Mouse (Mus musculus) heart, postnatal 4 days (tissue): Measurements from ENCODE around the gene Foxq1. TPM values are rescaled to one million over a fixed set of nuclear protein-coding genes. Genes with fewer than 3 reads are reported as not detected.

Source experiments
- DNase-seq: peaks from one replicate; pipeline ENCODE4 v3.0.0; 2021
- total RNA-seq, 2 experiments: library from RNA; stranded (reverse); gene quantifications; 2 replicates each; pipeline ENCODE4 v1.2.3; 2021

Foxq1 gene
- under 1 TPM in 1 of 2 experiments, not detected in 1; 0.07 TPM for total RNA-seq

DNA sequence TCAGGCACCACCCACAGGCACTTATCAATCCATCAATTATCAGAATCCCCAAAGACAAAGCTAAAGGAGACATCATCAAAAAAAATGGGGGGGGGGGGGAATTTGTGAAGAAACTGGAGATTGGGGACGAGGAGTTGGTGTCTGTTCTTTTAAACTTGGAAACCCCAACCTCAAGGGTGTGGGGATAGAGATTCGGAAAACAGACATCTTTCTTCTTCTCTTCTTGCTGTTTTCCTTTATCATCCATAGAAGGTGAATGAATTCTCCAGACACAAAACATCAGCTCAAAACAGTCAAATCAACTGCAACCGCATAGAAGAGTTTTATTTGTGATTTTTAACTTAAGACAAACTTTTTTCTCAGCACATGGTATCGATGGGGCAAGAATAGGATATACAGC is at the start of gene Foxq1:
Foxq1 (plus strand) TSS at position 301 of the 400 bp plus-strand sequence.
- DNase-seq, result no peak

DNA sequence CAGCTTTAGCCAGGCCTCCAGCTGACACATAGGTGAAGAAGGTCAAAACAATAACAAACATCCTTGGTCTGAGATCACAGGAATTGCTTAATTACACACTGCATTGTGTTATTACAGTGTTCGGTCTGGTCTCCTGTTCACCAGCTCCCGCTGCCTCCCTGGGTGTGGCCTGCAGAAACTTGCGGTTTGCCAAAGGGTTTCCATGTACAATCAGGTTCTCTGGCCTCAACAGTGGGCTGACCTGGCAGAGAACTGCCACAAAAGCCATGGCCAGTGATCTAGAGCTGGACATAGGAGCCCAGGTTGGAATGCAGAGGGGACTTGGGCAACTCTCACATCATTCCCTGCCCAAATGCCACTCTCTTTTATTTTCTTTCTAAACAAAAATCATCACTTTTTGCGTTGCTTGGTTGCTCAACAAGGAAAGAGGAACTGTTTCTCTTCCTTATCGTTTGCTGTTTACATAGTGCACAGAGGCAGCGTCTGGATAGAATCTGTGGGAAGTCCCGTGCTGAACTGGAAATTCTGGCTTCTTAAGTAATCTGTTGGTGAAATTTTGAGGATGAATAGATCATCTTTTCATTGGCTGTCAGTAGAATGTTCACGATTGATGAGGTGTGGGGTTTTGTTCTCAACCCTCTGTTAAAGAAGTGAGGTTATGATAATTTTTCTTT is 49.3 kb upstream of the Foxq1 start:
- DNase-seq, result peak; percentile 7

DNA sequence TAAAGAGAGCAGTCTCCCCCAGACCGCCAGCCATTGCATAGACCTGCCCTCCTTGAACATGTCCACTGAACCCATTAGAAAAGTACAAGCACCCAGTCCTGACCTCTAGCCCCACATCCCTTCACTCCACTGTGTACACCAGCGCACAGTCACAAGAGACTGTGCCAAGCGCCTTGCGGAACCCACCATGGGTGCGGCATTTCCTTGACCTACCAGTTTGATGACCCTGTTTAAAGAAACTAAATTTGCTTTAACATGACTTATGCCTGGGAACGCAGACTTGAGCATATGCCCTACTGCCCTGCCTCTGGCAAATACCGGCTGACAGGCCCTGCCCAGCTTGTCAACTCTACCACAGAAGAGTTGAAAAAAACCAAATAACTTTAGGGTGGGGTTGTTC is 40.7 kb upstream of the Foxq1 start:
- no peak for DNase-seq

DNA sequence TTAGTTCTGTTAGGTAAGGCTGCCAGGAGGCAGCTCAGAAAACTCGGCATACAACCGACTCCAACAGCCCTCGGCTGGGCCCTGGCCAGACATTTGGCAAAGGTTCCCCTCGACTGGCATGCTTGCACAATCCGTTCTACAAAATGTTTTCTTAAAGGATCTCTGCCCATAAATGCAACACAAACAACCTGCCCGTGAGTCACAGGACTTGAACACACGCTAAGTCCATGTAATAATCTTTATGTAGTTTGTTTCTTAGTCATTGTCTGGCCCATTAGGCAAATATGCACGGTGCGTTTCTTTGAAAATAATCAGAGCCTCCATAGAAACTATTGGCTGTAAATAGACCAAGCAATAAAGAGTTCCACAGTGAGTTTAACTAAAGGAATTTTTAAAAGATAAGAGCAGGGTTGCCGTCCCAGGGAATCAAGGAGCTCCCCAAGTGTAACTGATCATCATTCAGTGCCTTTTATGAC is 37.5 kb upstream of the Foxq1 start:
- DNase-seq, result peak; percentile 56

DNA sequence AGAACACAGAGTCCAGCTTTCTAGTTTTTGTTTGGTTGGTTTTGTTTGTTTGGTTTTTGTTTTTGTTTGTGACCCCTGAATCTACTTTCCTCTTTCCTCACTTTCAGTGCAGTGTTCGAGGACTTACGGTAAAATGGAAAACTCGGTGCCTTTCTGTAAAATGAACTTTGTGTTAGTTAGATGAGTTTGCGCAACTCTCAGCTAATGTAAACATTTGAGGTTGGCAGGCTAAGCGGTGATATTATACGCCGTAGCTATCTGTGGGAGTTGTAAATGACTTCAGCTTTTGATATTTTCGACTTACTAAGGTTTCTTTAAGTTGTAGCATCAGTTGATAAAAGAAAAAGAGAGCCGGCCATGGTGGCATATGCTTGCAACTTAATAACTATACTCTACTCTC is 37.0 kb upstream of the Foxq1 start:
- no peak for DNase-seq

DNA sequence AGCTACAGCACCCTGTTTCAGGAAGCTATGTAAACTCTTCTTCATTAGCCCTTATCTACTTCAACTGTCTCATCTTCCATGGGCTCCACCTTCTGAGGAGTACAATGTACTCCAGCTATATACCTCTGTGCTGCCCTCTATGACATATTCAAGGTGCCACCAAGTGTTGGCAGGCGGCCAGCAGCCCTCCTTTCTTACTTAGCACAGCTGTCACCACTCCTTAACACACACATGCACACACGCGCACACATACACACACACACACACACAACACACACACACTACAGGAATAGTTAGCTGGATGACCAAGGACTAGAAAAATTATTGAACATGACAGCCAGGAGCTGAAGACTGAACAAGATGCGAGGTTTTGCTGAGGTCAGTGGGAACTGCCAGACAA is 31.0 kb upstream of the Foxq1 start:
- peak; percentile 30 for DNase-seq

DNA sequence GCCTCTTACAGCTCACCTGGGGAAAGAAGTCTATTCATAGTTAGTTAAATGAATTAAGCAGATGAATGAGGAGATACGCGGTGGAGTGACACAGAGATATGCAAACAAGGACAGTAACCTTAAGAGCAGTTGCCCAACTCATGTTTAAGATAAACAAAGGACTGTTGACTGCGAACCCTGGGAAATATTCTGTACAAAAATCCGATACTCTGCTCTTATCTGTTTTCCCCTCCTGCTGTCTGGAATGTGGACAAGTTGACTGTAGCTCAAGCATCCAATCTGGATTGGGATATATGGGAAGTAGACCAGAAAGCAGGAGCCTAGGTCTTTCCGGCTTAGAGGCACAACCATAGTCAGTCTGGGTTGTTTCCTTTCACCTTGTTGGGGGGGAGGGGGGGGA is 24.7 kb upstream of the Foxq1 start:
- DNase-seq, result no peak

DNA sequence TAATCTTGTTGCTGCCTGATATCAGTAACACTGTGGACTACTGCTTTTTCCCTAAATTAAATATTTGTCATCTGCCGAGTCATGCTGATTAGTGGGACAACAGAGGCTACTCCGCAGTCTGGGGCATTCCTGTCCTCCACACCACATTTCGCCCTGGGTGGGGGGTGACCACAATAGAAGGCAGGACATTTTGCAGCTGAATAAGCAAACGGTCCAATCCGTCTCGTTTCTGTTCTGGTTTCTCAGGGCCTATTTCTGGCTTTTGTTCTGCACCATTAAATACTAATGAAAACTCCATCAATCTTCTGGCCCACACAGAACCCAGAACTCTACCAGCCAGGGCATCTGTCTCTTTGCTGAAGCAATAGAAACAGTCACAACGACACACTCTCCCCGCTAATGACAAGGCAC is 24.3 kb upstream of the Foxq1 start:
- DNase-seq, result no peak

DNA sequence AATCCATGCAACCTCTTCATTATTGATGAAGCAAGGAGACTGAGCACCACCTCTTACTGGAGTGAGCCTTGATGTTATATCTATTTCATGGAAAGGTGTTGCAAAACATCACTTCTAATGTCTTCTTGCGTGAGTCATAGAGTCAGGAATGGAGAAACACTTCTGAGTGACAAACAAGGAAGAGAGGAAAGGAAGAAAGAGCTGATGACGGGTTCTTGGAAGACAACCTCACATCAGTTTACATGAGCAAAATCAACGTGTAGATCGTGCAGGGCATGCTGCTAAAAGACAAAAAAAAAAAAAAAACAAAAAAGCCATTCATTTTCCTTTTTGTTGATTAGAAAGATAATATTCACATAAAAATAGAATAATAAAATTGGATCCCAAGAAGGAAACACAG is 21.2 kb upstream of the Foxq1 start:
- no peak for DNase-seq

DNA sequence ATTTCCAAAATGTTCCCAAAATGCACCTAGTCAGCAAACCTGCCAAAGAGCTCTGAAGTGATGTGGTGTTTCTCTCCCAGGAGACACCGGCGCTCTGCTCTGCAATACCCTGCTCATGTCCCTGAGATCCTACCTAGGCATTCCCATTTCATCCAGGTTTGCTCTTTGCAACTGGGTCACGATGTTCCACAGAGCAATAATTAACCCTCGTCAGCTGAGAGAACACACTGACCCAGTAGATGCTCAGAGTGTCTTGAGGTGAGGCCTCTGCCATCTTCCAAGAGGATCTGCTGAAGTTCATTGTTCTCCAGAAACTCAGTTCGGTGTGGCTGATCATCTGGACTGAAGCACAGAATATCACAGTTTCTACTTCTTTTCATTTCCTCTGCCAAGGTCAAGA is 12.9 kb upstream of the Foxq1 start:
- DNase-seq, result no peak

DNA sequence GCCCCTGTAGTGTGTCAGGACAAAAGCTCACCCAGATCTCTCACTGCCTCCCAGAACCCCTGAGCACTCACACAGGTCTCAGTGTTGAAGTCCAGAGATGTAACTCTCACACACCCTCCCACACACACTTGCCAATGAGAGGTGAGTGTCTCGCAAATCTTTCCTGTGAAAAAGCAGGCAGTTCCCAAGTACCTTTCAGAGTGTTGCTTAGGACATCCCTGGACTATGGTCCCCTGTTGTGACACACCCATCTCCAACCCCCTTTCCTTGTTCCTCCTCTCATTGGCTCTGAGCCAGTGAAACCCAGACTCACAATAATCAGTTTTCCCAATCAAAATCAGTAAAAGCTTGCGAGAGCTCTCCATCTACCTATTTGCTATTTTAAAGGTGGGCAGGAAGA is 9.2 kb upstream of the Foxq1 start:
- no peak for DNase-seq

DNA sequence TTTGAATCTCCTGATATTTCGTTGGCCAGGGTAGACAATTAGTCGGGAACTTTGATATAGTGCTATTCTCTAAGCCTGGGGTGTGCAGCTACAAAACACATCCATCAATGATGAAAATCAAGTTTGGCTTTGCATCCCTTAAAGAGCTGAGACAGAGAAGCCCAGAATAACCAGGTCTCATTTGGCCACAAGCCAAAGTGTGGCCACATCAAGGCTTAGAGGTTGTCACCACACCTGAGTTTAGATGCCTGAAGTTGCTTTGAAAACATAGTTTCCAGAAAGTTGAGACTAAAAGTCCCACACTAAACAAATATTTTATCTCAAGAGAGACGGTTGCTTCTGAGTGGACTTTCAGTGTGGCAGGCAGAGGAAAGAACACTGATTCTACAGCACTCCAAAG is 8.7 kb upstream of the Foxq1 start:
- no peak for DNase-seq

DNA sequence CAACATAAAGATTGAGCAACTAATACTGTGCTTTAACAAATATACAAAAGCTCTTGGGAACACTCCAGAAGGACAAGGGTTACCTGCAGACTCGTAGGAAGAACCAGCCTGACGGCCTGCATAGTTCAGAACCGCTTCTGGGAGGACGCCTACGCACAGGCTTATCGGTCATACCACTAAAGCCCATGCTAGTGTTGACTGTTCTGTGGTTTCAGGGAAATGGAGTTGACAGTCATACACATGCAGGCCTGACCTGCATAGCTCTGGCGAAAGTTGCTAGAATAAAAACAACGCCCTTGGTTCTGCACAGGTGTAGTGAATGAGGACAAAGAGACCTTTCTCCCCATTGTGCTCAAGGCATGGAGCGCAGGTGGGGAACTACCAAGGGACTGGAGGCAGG is 8.3 kb upstream of the Foxq1 start:
- DNase-seq, result no peak

DNA sequence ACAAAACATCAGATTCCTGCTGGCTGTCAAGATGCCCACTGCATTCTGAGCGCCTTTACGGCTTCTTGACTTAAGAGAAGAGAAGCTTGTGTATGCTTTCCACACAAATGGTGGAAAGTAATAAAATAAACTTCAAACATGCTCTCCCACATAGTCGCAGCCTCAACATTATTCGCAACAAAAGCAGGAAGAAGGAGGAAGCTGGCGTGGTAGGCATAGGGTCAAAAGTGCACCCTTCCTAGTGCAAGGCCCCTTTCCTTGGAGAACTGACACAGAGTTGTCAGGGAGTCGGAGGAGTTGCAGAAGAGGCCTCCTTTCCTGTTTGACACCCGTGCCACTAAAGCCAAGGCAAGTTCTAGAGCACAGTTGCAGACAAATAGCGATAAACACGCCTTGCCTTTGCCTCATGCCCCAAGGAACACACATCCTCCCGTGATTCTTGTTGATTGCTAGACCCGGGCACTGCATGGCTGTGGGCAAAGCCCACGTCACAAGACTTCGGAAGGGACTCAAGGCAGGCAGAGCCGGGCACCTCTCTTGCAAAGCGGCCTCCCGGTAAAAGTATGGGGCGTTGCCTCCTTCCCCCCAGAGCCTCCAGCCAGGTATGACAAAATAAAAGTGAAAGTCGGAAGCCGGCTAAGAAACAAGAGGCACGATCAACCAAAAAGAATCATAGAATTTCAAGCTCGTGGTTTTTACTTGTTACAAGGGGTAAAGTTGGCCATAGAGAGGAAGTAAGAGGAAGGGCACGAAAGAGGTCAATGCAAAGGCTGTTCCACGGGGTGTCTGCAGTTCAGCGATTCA is 1.2 kb downstream of the Foxq1 start:
- DNase-seq, result no peak

DNA sequence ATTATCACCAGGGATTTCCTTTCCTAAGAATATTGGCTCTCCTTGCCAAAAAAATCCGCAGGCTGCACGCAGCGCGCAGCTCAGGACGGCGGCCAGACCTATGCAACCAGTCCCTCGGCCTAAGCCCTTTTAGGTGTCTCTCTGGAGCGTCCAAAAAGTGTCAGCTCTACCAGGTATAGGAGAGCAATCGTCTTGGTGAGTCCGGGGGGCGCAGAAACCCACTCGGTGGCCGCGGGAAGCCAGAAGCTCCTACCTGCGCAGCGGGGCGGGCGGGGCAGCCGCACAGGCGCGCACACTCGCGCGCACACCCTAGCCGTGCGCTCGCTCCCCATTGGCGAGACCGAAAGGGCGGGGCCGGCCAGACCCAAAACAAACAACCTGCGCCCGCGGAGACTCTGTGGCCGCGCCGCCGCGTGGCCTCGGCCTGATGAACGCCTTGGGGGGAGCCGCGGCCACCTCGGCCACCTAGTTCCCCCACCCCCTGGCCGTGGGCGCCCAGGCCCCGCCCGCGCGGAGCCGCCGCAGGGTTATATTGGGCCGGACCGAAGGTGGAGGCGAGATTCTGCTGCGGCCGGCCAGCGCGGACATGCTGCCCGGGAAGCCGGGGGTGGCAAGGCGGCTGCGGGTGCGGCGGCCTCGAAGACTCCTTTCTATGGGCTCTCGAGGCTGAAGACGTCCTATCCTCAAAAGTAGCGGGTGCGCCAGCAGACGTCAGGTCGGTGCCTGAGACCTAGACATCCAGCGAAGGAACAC is 2.0 kb downstream of the Foxq1 start:
- peak; percentile 35 for DNase-seq

DNA sequence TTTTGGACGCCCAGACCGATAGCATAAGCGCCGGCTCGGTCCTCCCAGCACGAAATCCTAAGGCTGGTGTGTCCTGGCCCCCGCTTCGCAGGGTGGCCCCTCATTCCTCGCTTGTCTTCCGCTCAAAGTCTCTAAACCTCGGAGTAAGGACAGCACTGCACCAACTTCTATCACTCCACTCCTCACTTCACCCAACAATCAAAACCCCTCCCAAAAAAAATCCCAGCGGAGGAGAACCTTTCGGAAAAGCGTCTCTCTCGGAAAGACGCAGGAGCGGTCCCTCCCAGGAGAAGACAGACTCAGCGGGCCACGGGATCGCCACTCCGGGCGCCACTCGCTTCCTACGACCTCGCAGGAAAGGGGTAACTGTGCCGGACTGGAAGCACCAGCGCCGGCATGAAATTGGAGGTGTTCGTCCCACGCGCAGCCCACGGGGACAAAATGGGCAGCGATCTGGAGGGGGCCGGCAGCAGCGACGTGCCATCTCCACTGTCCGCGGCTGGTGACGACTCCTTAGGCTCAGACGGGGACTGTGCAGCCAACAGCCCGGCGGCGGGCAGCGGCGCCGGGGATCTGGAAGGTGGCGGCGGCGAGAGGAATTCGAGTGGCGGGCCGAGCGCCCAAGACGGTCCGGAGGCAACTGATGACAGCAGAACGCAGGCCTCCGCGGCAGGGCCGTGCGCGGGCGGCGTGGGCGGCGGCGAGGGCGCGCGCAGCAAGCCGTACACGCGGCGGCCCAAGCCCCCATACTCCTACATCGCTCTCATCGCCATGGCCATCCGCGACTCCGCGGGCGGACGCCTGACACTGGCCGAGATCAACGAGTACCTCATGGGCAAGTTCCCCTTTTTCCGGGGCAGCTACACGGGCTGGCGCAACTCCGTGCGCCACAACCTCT is 2.8 kb downstream of the Foxq1 start, which contains the start of gene A530084C06Rik:
A530084C06Rik (minus strand) TSS at position 813 of the 898 bp plus-strand sequence.
- peak; percentile 16 for DNase-seq

DNA sequence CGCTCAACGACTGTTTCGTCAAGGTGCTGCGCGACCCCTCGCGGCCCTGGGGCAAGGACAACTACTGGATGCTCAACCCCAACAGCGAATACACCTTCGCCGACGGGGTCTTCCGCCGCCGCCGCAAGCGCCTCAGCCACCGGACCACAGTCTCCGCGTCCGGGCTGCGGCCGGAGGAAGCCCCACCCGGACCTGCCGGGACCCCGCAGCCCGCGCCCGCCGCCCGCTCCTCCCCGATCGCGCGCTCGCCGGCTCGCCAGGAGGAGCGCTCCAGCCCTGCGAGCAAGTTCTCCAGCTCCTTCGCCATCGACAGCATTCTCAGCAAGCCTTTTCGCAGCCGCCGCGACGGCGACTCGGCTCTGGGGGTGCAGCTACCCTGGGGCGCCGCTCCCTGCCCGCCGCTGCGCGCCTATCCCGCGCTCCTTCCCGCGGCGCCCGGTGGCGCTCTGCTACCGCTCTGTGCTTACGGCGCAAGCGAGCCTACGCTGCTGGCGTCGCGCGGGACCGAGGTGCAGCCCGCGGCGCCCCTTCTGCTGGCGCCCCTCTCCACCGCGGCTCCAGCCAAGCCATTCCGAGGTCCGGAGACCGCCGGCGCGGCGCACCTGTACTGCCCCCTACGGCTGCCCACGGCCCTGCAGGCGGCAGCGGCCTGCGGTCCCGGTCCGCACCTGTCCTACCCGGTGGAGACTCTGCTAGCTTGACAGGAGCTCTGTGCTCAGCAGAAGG is 3.6 kb downstream of the Foxq1 start:
- DNase-seq, result peak; percentile 77

DNA sequence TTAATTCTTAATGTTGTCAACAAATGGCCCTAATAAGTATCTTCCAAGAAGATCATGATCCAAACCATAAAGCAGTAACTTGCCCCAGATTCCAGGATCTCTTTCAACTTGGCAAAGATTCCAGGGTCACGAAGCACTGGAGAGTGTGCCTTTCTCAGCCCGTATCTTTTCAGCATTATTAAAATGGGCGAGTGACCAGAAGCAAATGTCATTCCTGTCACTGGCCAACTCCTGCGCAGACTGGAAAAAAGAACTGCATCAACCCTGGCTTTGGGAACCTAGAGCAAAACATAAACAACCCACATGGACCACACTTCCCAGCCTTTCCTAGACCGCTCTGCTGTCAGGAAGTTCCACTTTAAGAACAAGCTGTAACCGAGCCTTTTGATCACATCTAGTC is 8.5 kb downstream of the Foxq1 start:
- DNase-seq, result no peak

DNA sequence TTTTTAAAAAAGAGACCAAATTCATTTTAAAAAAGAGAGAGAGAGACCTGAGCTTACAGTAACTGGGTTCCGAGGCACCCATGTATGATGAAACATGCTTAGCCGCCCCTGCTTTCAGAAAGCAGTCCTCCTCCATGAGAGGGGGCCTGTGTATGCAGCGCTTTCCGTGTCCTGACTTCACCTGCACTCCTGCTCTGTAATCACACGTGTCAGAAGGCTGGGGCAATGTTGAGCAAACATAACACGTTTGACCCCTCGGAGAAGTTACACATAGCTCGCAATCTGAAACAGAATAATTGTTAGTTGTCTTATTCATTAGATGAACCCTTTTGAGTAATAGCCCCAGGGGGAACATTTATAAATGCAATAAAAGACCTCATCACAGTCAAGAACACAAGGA is 11.2 kb downstream of the Foxq1 start:
- no peak for DNase-seq

DNA sequence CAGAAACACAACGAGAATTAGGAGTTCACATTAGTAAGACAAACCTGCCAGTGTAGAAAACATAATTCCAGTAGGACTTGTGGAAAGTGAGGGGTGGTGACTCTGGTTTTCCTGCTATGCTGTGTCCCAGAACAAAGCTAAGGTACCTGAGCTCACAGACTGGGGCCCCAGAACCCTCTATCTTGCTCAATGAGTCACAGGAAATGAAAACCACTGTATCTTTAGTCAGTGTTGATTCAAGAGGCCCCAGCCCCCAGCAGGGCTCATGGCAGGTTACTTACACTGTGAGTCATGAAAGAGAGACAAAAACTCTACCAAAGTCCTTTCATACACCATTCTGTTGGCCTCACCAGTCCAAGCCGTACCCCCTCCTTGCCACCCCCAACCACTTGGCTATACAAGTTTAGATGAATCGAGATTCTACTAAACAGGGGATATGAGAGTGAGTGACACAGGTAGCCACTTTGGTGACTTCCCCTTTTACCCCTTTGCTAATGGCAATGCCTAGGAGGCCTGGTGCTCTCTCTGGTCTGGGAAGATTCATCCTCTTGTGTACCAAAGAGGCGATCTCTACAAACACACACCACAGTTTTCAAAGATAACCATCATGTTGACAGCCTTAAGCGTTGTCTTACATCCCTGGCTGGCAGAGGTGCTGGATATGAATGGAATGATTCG is 11.8 kb downstream of the Foxq1 start:
- no peak for DNase-seq
